Mouse (Mus musculus) liver, adult 2 months (tissue): Measurements from ENCODE around the gene Zmynd8. TPM values are rescaled to one million over a fixed set of nuclear protein-coding genes. Genes with fewer than 3 reads are reported as not detected.

Experiments
- DNase-seq: peaks from one replicate; pipeline ENCODE4 v3.0.0-alpha.2; 2011; ENCODE audit warnings: low read depth, low spot score; ENCODE audit errors: extremely low read depth
- H3K27ac ChIP-seq: fragments of 200-500 bp; replicated peaks from 2 replicates; pipeline ENCODE4 v1.5.1; 2012; ENCODE audit warnings: low read depth, mild to moderate bottlenecking, control low read depth, inconsistent platforms, low read length; ENCODE audit not compliant: insufficient read depth
- H3K27me3 ChIP-seq: fragments of 200-500 bp; 2 replicates; pipeline ENCODE4 v1.6.1; 2012; ENCODE audit warnings: mild to moderate bottlenecking, moderate library complexity, low read length, inconsistent platforms; ENCODE audit not compliant: control insufficient read depth, insufficient read depth
- H3K36me3 ChIP-seq: fragments of 200-500 bp; 2 replicates; pipeline ENCODE4 v1.6.1; 2012; ENCODE audit warnings: low read length, inconsistent platforms; ENCODE audit not compliant: control insufficient read depth, insufficient read depth
- H3K4me1 ChIP-seq: fragments of 200-500 bp; 2 replicates; pipeline ENCODE4 v1.6.1; 2011; ENCODE audit warnings: low read length; ENCODE audit not compliant: control insufficient read depth, insufficient read depth
- H3K4me3 ChIP-seq: fragments of 200-500 bp; 2 replicates; pipeline ENCODE4 v1.5.1; 2011; ENCODE audit warnings: low read depth, mild to moderate bottlenecking, control low read depth, low read length, moderate library complexity; ENCODE audit not compliant: insufficient read depth
- H3K79me2 ChIP-seq: fragments of 200-500 bp; 2 replicates; pipeline ENCODE4 v1.6.1; 2012; ENCODE audit warnings: inconsistent platforms, mild to moderate bottlenecking, low read length, moderate library complexity; ENCODE audit not compliant: control insufficient read depth, insufficient read depth
- H3K9ac ChIP-seq: fragments of 200-500 bp; 2 replicates; pipeline ENCODE4 v1.6.1; 2012; ENCODE audit warnings: low read depth, mild to moderate bottlenecking, control low read depth, inconsistent platforms, low read length
- CTCF ChIP-seq: fragments of 200-500 bp; IDR thresholded peaks from 2 replicates; pipeline ENCODE4 v1.5.1; 2011; ENCODE audit warnings: low read depth, low read length, control low read depth
- POLR2A ChIP-seq: fragments of 200-500 bp; IDR thresholded peaks from 2 replicates; pipeline ENCODE4 v1.6.1; 2011; ENCODE audit warnings: low read length, control low read depth; ENCODE audit not compliant: insufficient read depth; ENCODE audit errors: extremely low read depth
- WGBS: fragments of 180-500 bp; shearing (Covaris S2); methylation state at CpG from one replicate; pipeline ENCODE4 v1.1.7; 2018; 5-methylcytosine and 5-hydroxymethylcytosine counted together
- polyA plus RNA-seq: library from polyadenylated mRNA; depleted of rRNA; stranded (reverse); fragments of >200 nt; gene quantifications from 2 replicates; pipeline ENCODE4 v1.2.3, GENCODE M21; 2012
- total RNA-seq: library from RNA; depleted of rRNA; stranded (reverse); fragments of >200 nt; gene quantifications from 2 replicates; pipeline ENCODE4 v1.2.3, GENCODE M21; 2014

The Zmynd8 gene
- total and polyA plus RNA-seq, 2 experiments, result 7.8 to 10.0 TPM

DNA sequence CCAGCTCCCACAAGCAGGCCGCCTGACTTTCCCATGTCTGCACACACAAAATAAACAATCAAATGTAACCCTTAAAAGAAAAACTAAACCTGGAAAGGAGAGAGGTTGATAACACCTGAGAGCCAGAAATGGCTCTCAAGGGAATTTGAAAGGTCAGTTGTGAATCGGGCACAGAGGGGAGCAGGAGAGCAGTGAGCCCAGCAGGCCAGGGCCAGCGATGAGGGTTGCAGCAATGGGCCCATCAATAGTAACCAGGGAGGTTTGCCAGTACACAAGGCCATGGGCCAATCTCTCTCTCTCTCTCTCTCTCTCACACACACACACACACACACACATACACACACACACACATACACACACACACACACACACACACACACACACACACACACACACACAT lies 34.0 kb downstream of the Zmynd8 start:
- 21% methylated on average over 3 of the region's 3 CpGs for WGBS
- H3K27ac ChIP-seq, result peak overlapping the region; percentile 51

DNA sequence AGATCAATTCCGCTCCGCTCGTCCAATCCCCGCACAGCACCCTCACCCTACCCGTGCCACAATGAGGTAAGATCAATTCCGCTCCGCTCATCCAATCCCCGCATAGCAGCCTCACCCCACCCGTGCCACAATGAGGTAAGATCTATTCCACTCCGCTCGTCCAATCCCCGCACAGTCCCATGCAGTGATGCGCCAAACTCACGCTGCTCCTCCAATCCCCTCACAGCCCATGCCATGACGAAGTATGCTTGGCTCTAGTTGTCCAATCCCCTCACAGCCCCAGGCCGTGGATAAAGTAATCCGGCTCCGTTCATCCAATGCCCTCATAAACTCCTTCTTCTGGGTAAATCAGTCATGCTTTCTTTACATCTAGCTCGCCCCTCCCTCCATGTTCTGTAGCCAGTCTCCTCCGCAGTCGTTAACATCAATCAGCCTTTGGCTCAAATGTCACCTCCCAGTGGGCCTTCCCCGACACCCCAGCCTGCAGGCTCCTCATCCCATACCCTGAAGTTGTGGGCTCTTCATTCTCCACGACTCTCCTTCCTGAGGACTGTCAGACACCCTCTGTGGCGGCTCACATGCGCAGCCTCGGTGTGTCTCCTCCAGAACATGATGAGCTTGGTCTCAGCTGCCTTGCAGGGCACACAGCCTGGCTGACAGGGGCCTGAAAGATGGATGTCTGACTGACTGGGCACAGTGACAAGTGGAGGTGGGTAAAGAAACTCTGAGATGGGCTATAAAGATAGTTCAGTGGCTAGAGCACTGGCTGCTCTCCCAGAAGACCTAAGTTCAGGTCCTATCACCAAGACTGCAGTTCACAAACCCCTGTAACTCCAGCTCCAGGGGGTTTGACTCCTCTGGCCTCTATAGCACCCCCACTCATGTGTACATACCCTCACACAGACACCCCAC lies 36.9 kb downstream of the Zmynd8 start:
- H3K36me3 ChIP-seq, result no peaks in the 10 kb centered on the region
- H3K4me1 ChIP-seq, result peaks cover 44% of the 10 kb centered on the region

More for the DNA sequence above, 34.0 kb downstream of the Zmynd8 start:
- Histone ChIP-seq H3K79me2 (peaks cover 47% of the 10 kb centered on the region), H3K4me3 (no peak overlapping the region), H3K9ac (peak overlapping the region; percentile 4; the same call in 1 of the 2 replicates), H3K4me1 (peaks cover 29% of the 10 kb centered on the region), H3K36me3 (no peaks in the 10 kb centered on the region), H3K27me3 (no peaks in the 10 kb centered on the region)
- no peak for TF ChIP-seq POLR2A
- TF ChIP-seq CTCF, result peak; percentile 43; the same call in 1 of the 2 replicates
- DNase-seq, result peak; percentile 81

DNA sequence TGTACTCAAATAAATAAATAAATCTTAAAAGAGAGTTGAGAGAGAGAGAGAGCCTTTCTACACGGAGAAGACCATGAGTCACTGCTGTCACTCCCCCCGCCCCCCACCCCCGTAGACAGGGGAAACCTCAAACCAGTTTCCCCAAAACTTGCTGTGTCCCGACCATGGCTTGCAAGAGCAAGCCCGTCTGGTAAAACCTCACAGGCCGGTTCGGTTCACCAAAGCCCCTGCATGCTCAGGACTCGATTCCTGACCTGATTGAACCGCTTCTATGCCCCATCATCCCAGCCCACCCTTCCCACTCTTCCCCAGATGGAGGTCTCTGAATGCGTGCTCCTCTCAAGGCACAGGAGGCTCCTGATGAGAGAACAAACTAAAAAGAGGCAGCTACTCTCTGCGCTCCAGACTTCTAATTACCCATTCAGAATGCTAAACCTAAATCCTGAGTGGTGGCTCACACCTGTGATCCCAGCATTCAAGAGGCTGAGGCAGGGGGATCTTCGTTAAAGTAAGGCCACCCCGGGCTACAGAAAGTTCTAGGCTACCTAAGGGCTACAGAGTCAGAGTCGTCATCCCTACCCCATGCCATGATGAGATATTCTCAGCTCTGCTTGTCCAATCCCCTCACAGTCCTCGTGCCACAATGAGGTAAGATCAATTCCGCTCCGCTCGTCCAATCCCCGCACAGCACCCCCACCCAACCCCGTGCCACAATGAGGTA lies 37.7 kb downstream of the Zmynd8 start:
- H3K4me3 ChIP-seq, result no peak overlapping the region
- H3K79me2 ChIP-seq, result peaks cover 43% of the 10 kb centered on the region
- TF ChIP-seq CTCF, result no peak
- TF ChIP-seq POLR2A, result no peak
- H3K36me3 ChIP-seq, result no peaks in the 10 kb centered on the region
- H3K4me1 ChIP-seq, result peaks cover 51% of the 10 kb centered on the region
- no peak for DNase-seq
- no peaks in the 10 kb centered on the region for H3K27me3 ChIP-seq
- H3K27ac ChIP-seq, result no peak overlapping the region
- 94% methylated on average over 20 of the region's 20 CpGs for WGBS
- H3K9ac ChIP-seq, result no peak overlapping the region

More for the DNA sequence above, 36.9 kb downstream of the Zmynd8 start:
- 94% methylated on average over 26 of the region's 26 CpGs for WGBS
- H3K27ac ChIP-seq, result no peak overlapping the region
- peaks cover 37% of the 10 kb centered on the region for H3K79me2 ChIP-seq
- DNase-seq, result no peak
- H3K27me3 ChIP-seq, result no peaks in the 10 kb centered on the region
- no peak overlapping the region for H3K9ac ChIP-seq
- TF ChIP-seq CTCF (no peak), POLR2A (no peak)
- no peak overlapping the region for H3K4me3 ChIP-seq

- peaks cover 56% of the 10 kb centered on the region for H3K4me1 ChIP-seq
- H3K4me3 ChIP-seq, result no peak overlapping the region
- no peaks in the 10 kb centered on the region for H3K36me3 ChIP-seq
- H3K27ac ChIP-seq, result no peak overlapping the region
- 99% methylated on average over 6 of the region's 6 CpGs for WGBS
- no peak for DNase-seq
- H3K27me3 ChIP-seq, result no peaks in the 10 kb centered on the region
- TF ChIP-seq POLR2A (no peak), CTCF (no peak)
- H3K79me2 ChIP-seq, result peaks cover 43% of the 10 kb centered on the region
- H3K9ac ChIP-seq, result no peak overlapping the region
Measured at GRCm38 (mm10) chr2:165860447-165860846, 38.4 kb downstream of the Zmynd8 start.

DNA sequence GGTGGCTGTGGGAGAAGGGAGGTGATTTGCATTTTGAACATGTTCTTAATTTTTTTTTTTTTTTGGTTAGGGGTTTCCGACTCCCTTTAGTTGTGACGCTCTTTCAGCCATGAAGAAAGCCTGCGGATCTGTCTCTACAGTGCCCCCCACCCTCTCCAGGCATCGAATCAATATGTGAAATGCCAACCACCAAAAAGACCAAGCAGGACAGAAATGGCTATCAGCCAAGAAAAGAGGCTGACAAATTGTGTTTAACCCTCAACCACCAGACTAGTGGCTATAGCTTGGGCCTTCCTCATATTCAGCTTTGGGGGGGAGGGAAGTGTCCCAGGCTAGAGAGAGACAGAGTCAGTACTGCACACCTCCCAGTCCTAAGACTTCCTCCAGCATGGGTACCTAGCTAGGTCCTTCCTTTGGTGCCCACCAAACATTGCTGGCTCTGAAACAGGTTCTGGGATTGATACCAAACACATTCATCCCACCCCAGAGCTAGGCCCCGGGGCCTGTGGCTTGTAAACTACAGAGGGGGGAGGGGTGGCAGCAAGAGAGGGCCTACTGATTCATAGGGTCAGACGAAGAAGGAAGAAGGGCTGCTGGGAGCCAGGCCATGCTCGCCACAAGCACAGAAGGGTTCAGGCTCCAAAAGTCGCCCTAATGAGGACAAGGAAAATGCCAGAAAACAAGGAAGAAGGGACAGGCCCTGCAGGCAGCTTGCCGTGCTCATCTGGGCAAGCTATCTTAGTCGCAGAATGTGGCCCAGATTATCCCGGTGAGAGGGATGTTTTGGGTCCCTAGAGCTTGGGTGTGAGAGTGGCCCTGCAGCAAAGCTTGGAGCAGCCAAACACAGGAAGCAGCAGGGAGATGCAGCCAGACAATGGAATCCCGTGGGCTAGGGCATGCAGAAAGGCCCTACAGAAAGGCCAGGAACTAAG lies 40.1 kb downstream of the Zmynd8 start:
- Histone ChIP-seq H3K9ac (peak overlapping the region; percentile 75; the same call in 1 of the 2 replicates), H3K27me3 (no peaks in the 10 kb centered on the region), H3K4me1 (peaks cover 51% of the 10 kb centered on the region), H3K36me3 (no peaks in the 10 kb centered on the region), H3K79me2 (peaks cover 50% of the 10 kb centered on the region), H3K27ac (peak overlapping the region; percentile 93), H3K4me3 (peak overlapping the region; percentile 38; the same call in 1 of the 2 replicates)
- no peak for DNase-seq
- WGBS, result 31% methylated on average over 12 of the region's 12 CpGs
- TF ChIP-seq POLR2A (no peak), CTCF (no peak)
